Mouse (Mus musculus) stomach, postnatal 0 days (tissue): ENCODE measurements at regions not wholly inside any gene's neighbourhood (a gene's known extent, or its start where the extent isn't known, plus 50 kb on each side); places are given as distances from the start of the nearest gene placed in this dataset.
A peak's percentile ranks its signal among the peaks of the same experiment; 100 is the strongest.

Source experiments
- ATAC-seq: fragments of 200-750 bp; cut with Nextera tagmentation; 2 replicates; pipeline ENCODE4 v1.8.0; 2017; ENCODE audit not compliant: low FRiP score, low TSS enrichment
- DNase-seq: peaks from one replicate; pipeline ENCODE4 v3.0.0-alpha.2; 2016; ENCODE audit warnings: low spot score
- H3K27ac ChIP-seq: fragments of 300-500 bp; sonication (generic); replicated peaks from 2 replicates; pipeline ENCODE4 v1.5.1; 2014; ENCODE audit warnings: mild to moderate bottlenecking, control low read depth
- H3K27me3 ChIP-seq: fragments of 300-500 bp; sonication (generic); 2 replicates; pipeline ENCODE4 v1.6.1; 2014; ENCODE audit warnings: low read length; ENCODE audit not compliant: control insufficient read depth, insufficient read depth
- H3K36me3 ChIP-seq: fragments of 300-500 bp; sonication (generic); 2 replicates; pipeline ENCODE4 v1.6.1; 2014; ENCODE audit warnings: low read length, mixed read lengths; ENCODE audit not compliant: control insufficient read depth, insufficient read depth
- H3K4me1 ChIP-seq: fragments of 300-500 bp; sonication (generic); replicated peaks from 2 replicates; pipeline ENCODE4 v1.6.1; 2014; ENCODE audit warnings: antibody characterized with exemption; ENCODE audit not compliant: control insufficient read depth, insufficient read depth
- H3K4me2 ChIP-seq: fragments of 300-500 bp; sonication (generic); replicated peaks from 2 replicates; pipeline ENCODE4 v1.6.1; 2014; ENCODE audit warnings: low read depth, mild to moderate bottlenecking, control low read depth, moderate library complexity
- H3K4me3 ChIP-seq: fragments of 300-500 bp; sonication (generic); 2 replicates; pipeline ENCODE4 v1.5.1; 2014; ENCODE audit warnings: low read depth, low read length, control low read depth
- H3K9ac ChIP-seq: fragments of 300-500 bp; sonication (generic); 2 replicates; pipeline ENCODE4 v1.6.1; 2014; ENCODE audit warnings: mild to moderate bottlenecking, low read length, control low read depth, mixed read lengths
- H3K9me3 ChIP-seq: fragments of 300-500 bp; sonication (generic); 2 replicates; pipeline ENCODE4 v1.6.1; 2016; ENCODE audit warnings: low read length; ENCODE audit not compliant: control insufficient read depth
- CTCF ChIP-seq: IDR thresholded peaks from 2 replicates; pipeline ENCODE4 v1.5.1; 2016; ENCODE audit warnings: antibody characterized with exemption, low read depth, mild to moderate bottlenecking, moderate library complexity
- EP300 ChIP-seq: optimal IDR thresholded peaks from 2 replicates; pipeline ENCODE3; 2016; ENCODE audit warnings: antibody characterized with exemption
- WGBS: fragments of 180-500 bp; shearing (Covaris S2); extraction: QIAGEN DNeasy Blood & Tissue Kit; methylation state at CpG from one replicate; pipeline ENCODE4 v1.1.7; 2014; 5-methylcytosine and 5-hydroxymethylcytosine counted together

DNA sequence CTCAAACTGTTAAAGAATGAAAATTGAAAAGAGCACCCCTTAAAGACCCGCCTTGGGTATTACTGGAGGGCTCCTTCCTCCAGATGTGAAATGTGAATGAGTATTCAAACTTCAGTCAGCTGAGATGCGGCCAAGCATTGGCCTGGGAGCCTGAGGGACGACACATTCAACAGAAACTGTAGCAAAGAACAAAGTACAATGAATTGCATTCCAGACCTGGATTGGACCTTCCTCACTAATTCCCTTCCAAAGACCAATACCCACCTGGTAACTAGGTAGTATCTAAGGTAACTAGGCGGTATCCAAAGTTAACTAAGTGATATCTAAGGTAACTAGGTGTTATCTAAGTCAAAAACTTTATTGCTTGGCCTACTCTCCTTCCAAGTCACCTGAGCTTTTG, 193.7 kb upstream of the Mkln1 start:
- Histone ChIP-seq H3K4me3 (no peak overlapping the region), H3K9me3 (no peaks in the 10 kb centered on the region), H3K27me3 (no peaks in the 10 kb centered on the region), H3K4me1 (no peaks in the 10 kb centered on the region), H3K36me3 (no peaks in the 10 kb centered on the region), H3K27ac (no peak overlapping the region), H3K4me2 (no peak overlapping the region), H3K9ac (no peak overlapping the region)
- ATAC-seq (no peak), DNase-seq (no peak)
- TF ChIP-seq EP300 = no peak
- TF ChIP-seq CTCF = no peak
- WGBS = 80% methylated on average over 4 of the region's 4 CpGs

DNA sequence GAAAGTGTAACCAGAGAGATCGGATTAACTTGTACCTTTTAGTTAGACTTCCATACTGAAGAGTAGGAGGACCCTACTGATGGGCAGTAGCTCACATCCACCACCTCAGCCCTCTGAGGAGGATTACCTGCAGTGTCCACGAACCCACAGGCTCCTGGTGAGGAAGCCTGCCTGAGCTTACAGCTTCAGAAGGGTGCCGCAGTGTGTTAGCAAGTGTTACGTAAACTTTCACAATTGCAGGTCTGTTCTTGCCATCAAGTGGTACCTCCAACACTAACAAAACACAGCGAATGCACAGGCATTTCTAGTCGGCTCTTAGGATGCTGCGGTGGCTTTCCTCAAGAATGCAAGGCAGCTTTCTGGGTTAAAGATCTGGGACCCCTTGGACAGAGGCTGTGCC, 192.4 kb upstream of the Mkln1 start:
- no peaks in the 10 kb centered on the region for H3K27me3 ChIP-seq
- 61% methylated on average over 7 of the region's 7 CpGs for WGBS
- no peak overlapping the region for H3K9ac ChIP-seq
- no peak overlapping the region for H3K4me3 ChIP-seq
- no peak overlapping the region for H3K4me2 ChIP-seq
- DNase-seq = no peak
- no peaks in the 10 kb centered on the region for H3K4me1 ChIP-seq
- no peaks in the 10 kb centered on the region for H3K36me3 ChIP-seq
- no peaks in the 10 kb centered on the region for H3K9me3 ChIP-seq
- H3K27ac ChIP-seq = no peak overlapping the region
- TF ChIP-seq EP300 (no peak), CTCF (no peak)
- no peak for ATAC-seq

- 85% methylated on average over 12 of the region's 12 CpGs for WGBS
- Histone ChIP-seq H3K27ac (no peak overlapping the region), H3K4me1 (no peaks in the 10 kb centered on the region), H3K9me3 (no peaks in the 10 kb centered on the region), H3K9ac (no peak overlapping the region), H3K4me2 (no peak overlapping the region), H3K36me3 (no peaks in the 10 kb centered on the region), H3K4me3 (no peak overlapping the region), H3K27me3 (no peaks in the 10 kb centered on the region)
- no peak for DNase-seq
- TF ChIP-seq EP300 = no peak
- no peak for TF ChIP-seq CTCF
- ATAC-seq = no peak
These were observed 191.3 kb upstream of the Mkln1 start for GRCm38 (mm10) chr6:31207231-31207630.

DNA sequence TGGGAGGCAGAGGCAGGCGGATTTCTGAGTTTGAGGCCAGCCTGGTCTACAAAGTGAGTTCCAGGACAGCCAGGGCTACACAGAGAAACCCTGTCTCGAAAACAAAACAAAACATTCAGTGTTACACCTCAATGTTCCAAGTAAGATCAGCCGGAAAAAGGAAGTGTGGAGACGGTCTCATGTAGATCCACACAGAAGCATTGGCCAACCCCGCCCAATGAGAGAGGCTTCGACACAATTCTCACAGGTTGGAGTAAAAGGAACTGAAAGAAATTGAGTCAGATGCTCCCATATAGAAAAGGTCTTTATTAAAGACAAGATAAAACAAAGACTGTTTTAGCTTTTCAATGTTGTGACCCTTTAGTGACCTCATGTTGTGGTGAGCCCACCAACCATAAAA, 190.3 kb upstream of the Mkln1 start:
- H3K36me3 ChIP-seq = no peaks in the 10 kb centered on the region
- H3K27ac ChIP-seq = no peak overlapping the region
- ATAC-seq (no peak), DNase-seq (no peak)
- TF ChIP-seq EP300 (no peak), CTCF (no peak)
- WGBS = 93% methylated on average over 6 of the region's 6 CpGs
- no peaks in the 10 kb centered on the region for H3K4me1 ChIP-seq
- no peak overlapping the region for H3K9ac ChIP-seq
- no peak overlapping the region for H3K4me2 ChIP-seq
- no peaks in the 10 kb centered on the region for H3K9me3 ChIP-seq
- no peak overlapping the region for H3K4me3 ChIP-seq
- H3K27me3 ChIP-seq = no peaks in the 10 kb centered on the region

GRCm38 (mm10) chr6:31209411-31210139, 189.0 kb upstream of the Mkln1 start:
- 73% methylated on average over 15 of the region's 15 CpGs for WGBS
- DNase-seq (no peak), ATAC-seq (no peak)
- Histone ChIP-seq H3K4me2 (no peak overlapping the region), H3K4me1 (no peaks in the 10 kb centered on the region), H3K27ac (no peak overlapping the region), H3K9ac (no peak overlapping the region), H3K9me3 (no peaks in the 10 kb centered on the region), H3K36me3 (no peaks in the 10 kb centered on the region), H3K27me3 (no peaks in the 10 kb centered on the region), H3K4me3 (no peak overlapping the region)
- TF ChIP-seq CTCF (no peak), EP300 (no peak)

- TF ChIP-seq CTCF (peak; percentile 33), EP300 (no peak)
- WGBS = 72% methylated on average over 7 of the region's 7 CpGs
- H3K27ac ChIP-seq = no peak overlapping the region
These were observed 188.3 kb upstream of the Mkln1 start for GRCm38 (mm10) chr6:31210209-31210714.

More at GRCm38 (mm10) chr6:31210209-31210714, 188.3 kb upstream of the Mkln1 start:
- Histone ChIP-seq H3K9me3 (no peaks in the 10 kb centered on the region), H3K4me2 (no peak overlapping the region), H3K9ac (no peak overlapping the region), H3K4me1 (no peaks in the 10 kb centered on the region), H3K4me3 (no peak overlapping the region), H3K27me3 (no peaks in the 10 kb centered on the region), H3K36me3 (no peaks in the 10 kb centered on the region)
- ATAC-seq (no peak), DNase-seq (no peak)
